Mouse (Mus musculus): ENCODE measurements at regions not wholly inside any gene's neighbourhood (a gene's known extent, or its start where the extent isn't known, plus 50 kb on each side); places are given as distances from the start of the nearest gene placed in this dataset.

- no peaks in the 10 kb centered on the region for H3K4me1 ChIP-seq (ENCODE audit: control insufficient read depth)
- no peaks in the 10 kb centered on the region for H3K27me3 ChIP-seq (ENCODE audit: control insufficient read depth)
- H3K4me3 ChIP-seq (replicated peaks) = no peak overlapping the region
- H3K9me3 ChIP-seq (ENCODE audit: control insufficient read depth, low read length) = no peaks in the 10 kb centered on the region
- H3K36me3 ChIP-seq (ENCODE audit: control insufficient read depth) = no peaks in the 10 kb centered on the region
- no peak for TF ChIP-seq GATA1 (IDR thresholded peaks at IDR 0.05; ENCODE audit: low read length)
- TF ChIP-seq TAL1 (IDR thresholded peaks at IDR 0.05; ENCODE audit: low read length) = no peak
These were observed 198.9 kb downstream of the 1700064H15Rik start for GRCm38 (mm10) chr3:19429422-19430076.

DNA sequence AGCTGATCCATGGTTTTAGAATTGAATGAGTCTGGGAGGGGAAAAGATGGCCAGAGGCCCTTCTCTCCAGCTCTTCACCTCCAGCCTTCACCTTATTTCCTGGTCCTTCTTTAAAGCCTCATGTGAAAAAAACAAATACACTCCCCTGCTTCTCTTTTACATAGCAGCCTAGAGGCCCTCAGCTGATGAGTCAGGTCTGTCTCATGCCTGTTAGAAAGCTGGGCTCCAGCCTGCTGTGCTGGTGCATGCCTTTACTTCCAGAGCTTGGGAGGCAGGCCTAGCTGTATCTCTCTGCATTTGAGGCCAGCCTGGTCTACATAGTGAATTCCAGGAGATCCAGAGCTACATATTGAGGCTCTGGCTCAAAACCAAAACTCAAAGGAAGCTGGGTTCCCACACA lies 199.5 kb downstream of the 1700064H15Rik start:
- H3K4me3 ChIP-seq (replicated peaks) = no peak overlapping the region
- TF ChIP-seq TAL1 (IDR thresholded peaks at IDR 0.05; ENCODE audit: low read length) = no peak
- TF ChIP-seq GATA1 (IDR thresholded peaks at IDR 0.05; ENCODE audit: low read length) = no peak
- H3K27me3 ChIP-seq (ENCODE audit: control insufficient read depth) = no peaks in the 10 kb centered on the region
- no peaks in the 10 kb centered on the region for H3K4me1 ChIP-seq (ENCODE audit: control insufficient read depth)
- H3K36me3 ChIP-seq (ENCODE audit: control insufficient read depth) = no peaks in the 10 kb centered on the region
- H3K9me3 ChIP-seq (ENCODE audit: control insufficient read depth, low read length) = no peaks in the 10 kb centered on the region

GRCm38 (mm10) chr3:19426130-19426556 lies 202.3 kb downstream of the 1700064H15Rik start:
- no peaks in the 10 kb centered on the region for H3K4me1 ChIP-seq (ENCODE audit: control insufficient read depth)
- no peaks in the 10 kb centered on the region for H3K9me3 ChIP-seq (ENCODE audit: control insufficient read depth, low read length)
- no peaks in the 10 kb centered on the region for H3K36me3 ChIP-seq (ENCODE audit: control insufficient read depth)
- H3K4me3 ChIP-seq (replicated peaks) = no peak overlapping the region
- no peak for TF ChIP-seq GATA1 (IDR thresholded peaks at IDR 0.05; ENCODE audit: low read length)
- TF ChIP-seq TAL1 (IDR thresholded peaks at IDR 0.05; ENCODE audit: low read length) = 0 out of 3 replicates have a peak, but pooled peaks have one; percentile 11
- H3K27me3 ChIP-seq (ENCODE audit: control insufficient read depth) = no peaks in the 10 kb centered on the region

DNA sequence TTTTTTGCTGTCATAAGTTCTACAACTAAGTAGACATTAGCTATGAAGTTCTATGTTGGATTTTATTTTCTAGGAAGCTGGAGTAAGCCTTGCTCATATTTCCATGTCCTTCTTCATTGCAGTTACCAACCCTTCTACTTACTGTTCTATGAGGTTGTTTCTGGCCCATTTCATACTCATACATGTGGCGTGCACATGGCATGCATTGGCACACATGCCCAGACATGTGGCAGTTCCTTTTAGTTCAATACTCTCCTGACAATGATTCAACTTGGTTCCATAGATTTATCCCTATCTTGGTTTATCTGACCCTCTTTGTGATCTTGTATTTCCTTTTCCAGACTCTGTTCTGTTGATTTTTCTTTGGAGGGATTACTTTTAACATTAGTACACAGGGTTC lies 203.2 kb downstream of the 1700064H15Rik start:
- no peaks in the 10 kb centered on the region for H3K4me1 ChIP-seq (ENCODE audit: control insufficient read depth)
- no peaks in the 10 kb centered on the region for H3K27me3 ChIP-seq (ENCODE audit: control insufficient read depth)
- TF ChIP-seq GATA1 (IDR thresholded peaks at IDR 0.05; ENCODE audit: low read length) = no peak
- no peak for TF ChIP-seq TAL1 (IDR thresholded peaks at IDR 0.05; ENCODE audit: low read length)
- H3K4me3 ChIP-seq (replicated peaks) = no peak overlapping the region
- no peaks in the 10 kb centered on the region for H3K36me3 ChIP-seq (ENCODE audit: control insufficient read depth)
- no peaks in the 10 kb centered on the region for H3K9me3 ChIP-seq (ENCODE audit: control insufficient read depth, low read length)

DNA sequence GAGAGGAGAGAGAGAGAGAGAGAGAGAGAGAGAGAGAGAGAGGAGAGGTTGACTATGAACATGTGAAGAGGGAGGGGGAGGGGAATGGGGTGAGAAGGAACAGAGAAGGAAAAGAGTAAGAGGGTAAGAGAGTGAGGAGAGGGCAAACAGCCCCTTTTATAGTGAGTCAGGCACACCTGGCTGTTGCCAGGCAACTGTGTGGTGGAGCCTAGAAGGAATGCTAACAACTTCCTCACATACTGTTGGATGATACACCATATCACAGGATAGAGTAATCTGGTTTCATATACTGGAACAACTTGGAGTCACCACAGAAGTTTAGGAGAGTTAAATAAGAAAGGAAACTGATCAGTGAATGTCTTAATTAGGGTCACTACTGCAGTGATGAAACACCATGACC lies 204.1 kb downstream of the 1700064H15Rik start:
- TF ChIP-seq GATA1 (IDR thresholded peaks at IDR 0.05; ENCODE audit: low read length) (no peak), TAL1 (IDR thresholded peaks at IDR 0.05; ENCODE audit: low read length) (no peak)
- Histone ChIP-seq H3K4me1 (ENCODE audit: control insufficient read depth) (no peaks in the 10 kb centered on the region), H3K27me3 (ENCODE audit: control insufficient read depth) (no peaks in the 10 kb centered on the region)

GRCm38 (mm10) chr3:19421430-19421944 lies 207.0 kb downstream of the 1700064H15Rik start:
- H3K9me3 ChIP-seq (ENCODE audit: control insufficient read depth, low read length) = no peaks in the 10 kb centered on the region
- no peaks in the 10 kb centered on the region for H3K27me3 ChIP-seq (ENCODE audit: control insufficient read depth)
- no peaks in the 10 kb centered on the region for H3K4me1 ChIP-seq (ENCODE audit: control insufficient read depth)
- TF ChIP-seq TAL1 (IDR thresholded peaks at IDR 0.05; ENCODE audit: low read length) (no peak), GATA1 (IDR thresholded peaks at IDR 0.05; ENCODE audit: low read length) (no peak)
- no peaks in the 10 kb centered on the region for H3K36me3 ChIP-seq (ENCODE audit: control insufficient read depth)
- no peak overlapping the region for H3K4me3 ChIP-seq (replicated peaks)

More for the DNA sequence above, 204.1 kb downstream of the 1700064H15Rik start:
- H3K9me3 ChIP-seq (ENCODE audit: control insufficient read depth, low read length) = no peaks in the 10 kb centered on the region
- H3K4me3 ChIP-seq (replicated peaks) = no peak overlapping the region
- H3K36me3 ChIP-seq (ENCODE audit: control insufficient read depth) = no peaks in the 10 kb centered on the region

GRCm38 (mm10) chr3:19420912-19421311 lies 207.6 kb downstream of the 1700064H15Rik start:
- Histone ChIP-seq H3K27me3 (ENCODE audit: control insufficient read depth) (no peaks in the 10 kb centered on the region), H3K9me3 (ENCODE audit: control insufficient read depth, low read length) (no peaks in the 10 kb centered on the region), H3K4me3 (replicated peaks) (no peak overlapping the region), H3K4me1 (ENCODE audit: control insufficient read depth) (no peaks in the 10 kb centered on the region), H3K36me3 (ENCODE audit: control insufficient read depth) (no peaks in the 10 kb centered on the region)
- TF ChIP-seq GATA1 (IDR thresholded peaks at IDR 0.05; ENCODE audit: low read length) (no peak), TAL1 (IDR thresholded peaks at IDR 0.05; ENCODE audit: low read length) (no peak)

GRCm38 (mm10) chr3:19410938-19411515 lies 217.4 kb downstream of the 1700064H15Rik start:
- H3K4me1 ChIP-seq (ENCODE audit: control insufficient read depth) = no peaks in the 10 kb centered on the region
- TF ChIP-seq TAL1 (IDR thresholded peaks at IDR 0.05; ENCODE audit: low read length) (no peak), GATA1 (IDR thresholded peaks at IDR 0.05; ENCODE audit: low read length) (no peak)
- H3K36me3 ChIP-seq (ENCODE audit: control insufficient read depth) = no peaks in the 10 kb centered on the region
- H3K9me3 ChIP-seq (ENCODE audit: control insufficient read depth, low read length) = no peaks in the 10 kb centered on the region
- no peaks in the 10 kb centered on the region for H3K27me3 ChIP-seq (ENCODE audit: control insufficient read depth)
- no peak overlapping the region for H3K4me3 ChIP-seq (replicated peaks)

DNA sequence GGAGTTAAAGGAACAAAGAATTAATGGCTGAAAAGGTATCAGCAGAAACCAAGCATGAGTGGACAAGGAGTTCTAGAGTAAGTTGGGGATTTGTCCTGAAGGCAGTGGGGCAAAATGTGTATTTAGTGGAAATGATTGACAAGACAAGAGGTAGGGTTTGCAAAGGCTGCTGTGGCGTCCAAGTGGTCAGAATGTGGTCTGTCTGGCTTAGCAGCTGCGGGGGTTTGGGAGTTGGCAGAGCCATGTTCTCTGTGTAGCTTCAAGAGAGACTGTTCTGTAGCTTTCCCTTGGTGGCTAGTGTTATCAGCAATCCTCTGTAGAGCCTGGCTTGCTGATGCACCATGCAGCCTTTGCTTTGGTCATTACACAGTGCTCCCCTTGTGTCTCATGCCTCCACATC lies 220.2 kb downstream of the 1700064H15Rik start:
- Histone ChIP-seq H3K4me1 (ENCODE audit: control insufficient read depth) (no peaks in the 10 kb centered on the region), H3K27me3 (ENCODE audit: control insufficient read depth) (no peaks in the 10 kb centered on the region), H3K36me3 (ENCODE audit: control insufficient read depth) (no peaks in the 10 kb centered on the region), H3K4me3 (replicated peaks) (no peak overlapping the region), H3K9me3 (ENCODE audit: control insufficient read depth, low read length) (no peaks in the 10 kb centered on the region)
- TF ChIP-seq TAL1 (IDR thresholded peaks at IDR 0.05; ENCODE audit: low read length) = no peak
- TF ChIP-seq GATA1 (IDR thresholded peaks at IDR 0.05; ENCODE audit: low read length) = no peak
